Mouse (Mus musculus) gastrocnemius, postnatal 25 days (tissue): ENCODE measurements around the gene Olfr148. TPM values are rescaled to one million over a fixed set of nuclear protein-coding genes. Genes with fewer than 3 reads are reported as not detected.

Experiments used
- DNase-seq: peaks from one replicate; pipeline ENCODE4 v3.0.0; 2022
- long read RNA-seq, 2 experiments: library from polyadenylated mRNA; stranded (forward); transcript quantifications; one replicate each; pipeline ENCODE4 v2.0.0; 2021
- total RNA-seq, 2 experiments: library from RNA; stranded (reverse); gene quantifications; 1 replicate in 1 of 2; 2 replicates in 1 of 2; pipeline ENCODE4 v1.2.3; 2021

Gene Olfr148
- not detected for total RNA-seq
- long read RNA-seq, experiment 1: 0 reads
- long read RNA-seq, experiment 2: 0 reads

- no peak for DNase-seq
These were observed at the start of gene Olfr148 for GRCm38 (mm10) chr9:39610355-39610754. Gene Olfr148 (plus strand): TSS chr9:39610655.

- no peak for DNase-seq
These were observed 35.0 kb upstream of the Olfr148 start, which contains the start of gene Olfr959 for GRCm38 (mm10) chr9:39575469-39575868. Gene Olfr959 (minus strand): TSS chr9:39575569.

GRCm38 (mm10) chr9:39577050-39577449 is 33.4 kb upstream of the Olfr148 start:
- DNase-seq: no peak

GRCm38 (mm10) chr9:39602536-39603332 is 7.7 kb upstream of the Olfr148 start:
- no peak for DNase-seq

GRCm38 (mm10) chr9:39603333-39603845 is 7.1 kb upstream of the Olfr148 start:
- no peak for DNase-seq

GRCm38 (mm10) chr9:39603999-39604453 is 6.4 kb upstream of the Olfr148 start, which contains the start of gene AW551984:
Gene AW551984 (minus strand): TSS chr9:39604403.
- no peak for DNase-seq

- DNase-seq: no peak
These were observed 2.0 kb upstream of the Olfr148 start for GRCm38 (mm10) chr9:39608497-39608896.

GRCm38 (mm10) chr9:39611953-39612352 is 1.5 kb downstream of the Olfr148 start:
- DNase-seq: no peak

- no peak for DNase-seq
These were observed 10.6 kb downstream of the Olfr148 start, which contains the start of gene Olfr960 for GRCm38 (mm10) chr9:39621073-39621472. Gene Olfr960 (plus strand): TSS chr9:39621373.

- no peak for DNase-seq
These were observed 13.3 kb downstream of the Olfr148 start for GRCm38 (mm10) chr9:39623783-39624182.

GRCm38 (mm10) chr9:39624711-39625110 is 14.3 kb downstream of the Olfr148 start:
- DNase-seq: no peak

- no peak for DNase-seq
These were observed 18.6 kb downstream of the Olfr148 start for GRCm38 (mm10) chr9:39629069-39629468.

- DNase-seq: no peak
These were observed 23.6 kb downstream of the Olfr148 start for GRCm38 (mm10) chr9:39633913-39634594.

- DNase-seq: no peak
These were observed 34.3 kb downstream of the Olfr148 start, which contains the start of gene Olfr961 for GRCm38 (mm10) chr9:39644785-39645184. Gene Olfr961 (plus strand): TSS chr9:39645085.

- no peak for DNase-seq
These were observed 36.9 kb downstream of the Olfr148 start for GRCm38 (mm10) chr9:39647382-39647781.

- no peak for DNase-seq
These were observed 44.4 kb downstream of the Olfr148 start for GRCm38 (mm10) chr9:39654756-39655396.

Other genes starting within 250 kb of the Olfr148 start
- gene Olfr951, start 223.2 kb upstream of the Olfr148 start, total RNA-seq: not detected
- gene Olfr952, start 183.5 kb upstream of the Olfr148 start, total RNA-seq: not detected
- gene Olfr954, start 154.0 kb upstream of the Olfr148 start, total RNA-seq: not detected
- gene Olfr955, start 138.7 kb upstream of the Olfr148 start, total RNA-seq: not detected
- not detected for gene Olfr44, start 116.7 kb upstream of the Olfr148 start, total RNA-seq
- gene Olfr957, start 94.8 kb upstream of the Olfr148 start, total RNA-seq: not detected
- not detected for gene Olfr958, start 56.6 kb upstream of the Olfr148 start, total RNA-seq
- gene Olfr959, start 35.1 kb upstream of the Olfr148 start, total RNA-seq: not detected
- 1 to 10 TPM in 1 of 2 experiments, under 1 TPM in 1; 0.82 to 3.2 TPM for gene AW551984, start 6.3 kb upstream of the Olfr148 start, total RNA-seq
- gene Olfr960, start 10.7 kb downstream of the Olfr148 start, total RNA-seq: not detected
- not detected for gene Olfr961, start 34.4 kb downstream of the Olfr148 start, total RNA-seq
- not detected for gene Olfr963, start 56.5 kb downstream of the Olfr148 start, total RNA-seq
- not detected for gene Olfr149, start 96.5 kb downstream of the Olfr148 start, total RNA-seq
- gene Olfr965, start 100.7 kb downstream of the Olfr148 start, total RNA-seq: not detected
- gene Olfr150, start 120.3 kb downstream of the Olfr148 start, total RNA-seq: not detected
- gene Olfr967, start 135.6 kb downstream of the Olfr148 start, total RNA-seq: not detected
- not detected for gene Olfr968, start 172.6 kb downstream of the Olfr148 start, total RNA-seq
- not detected for gene Olfr969, start 180.3 kb downstream of the Olfr148 start, total RNA-seq
- gene Olfr970, start 198.2 kb downstream of the Olfr148 start, total RNA-seq: not detected
- gene Olfr971, start 226.2 kb downstream of the Olfr148 start, total RNA-seq: not detected